Mouse (Mus musculus) Patski (cell line): ENCODE results near the gene Adcy1. TPM values are rescaled to one million over a fixed set of nuclear protein-coding genes. Genes with fewer than 3 reads are reported as not detected.

Source experiments
- ATAC-seq: fragments of 100-300 bp; one replicate; pipeline ENCODE4 v1.8.0; 2021
- CTCF ChIA-PET: fragments of 350-600 bp; sonication (Branson Sonifier 250); formaldehyde crosslinking; loops from one replicate; lab custom pipeline; 2022; ENCODE audit warnings: inconsistent platforms; lab: Charles Lee
- POLR2A ChIA-PET: fragments of 350-600 bp; sonication (Branson Sonifier 250); formaldehyde crosslinking; loops from one replicate; lab custom pipeline; 2022; ENCODE audit warnings: antibody characterized with exemption, inconsistent platforms; lab: Charles Lee
- DNase-seq: peaks from one replicate; pipeline ENCODE4 v3.0.0-alpha.2; 2011; ENCODE audit warnings: low read depth, low spot score
- H3K27me3 ChIP-seq: fragments of 371-371 bp; one replicate; pipeline ENCODE4 v1.5.1; 2021
- CTCF ChIP-seq: fragments of 100-300 bp; IDR thresholded peaks from one replicate; pipeline ENCODE4 v1.5.1; 2021
- in situ Hi-C: fragments of 300-500 bp; cut with MboI; formaldehyde crosslinking; loops from 3 replicates; pipeline ENCODE4 v1.11.1; 2018; ENCODE audit warnings: low pct_unique_long_range_greater_than_20kb, mixed read lengths
- polyA plus RNA-seq: library from polyadenylated mRNA; unstranded; gene quantifications from one replicate; pipeline ENCODE4 v1.2.3, GENCODE M21; 2021

Gene Adcy1
- polyA plus RNA-seq, 1 experiment from 2014 or later, result 18.0 TPM

GRCm38 (mm10) chr11:7169645-7170044, 106.4 kb downstream of the Adcy1 start:
- DNase-seq (no peak), ATAC-seq (no peak)
- TF ChIP-seq CTCF, result no peak
- H3K27me3 ChIP-seq, result no peaks in the 10 kb centered on the region
- ChIA-PET CTCF (no interaction called here), POLR2A (no interaction called here)
- in situ Hi-C loops, result no loop called here

- DNase-seq, result no peak
Observed at GRCm38 (mm10) chr11:7173664-7174063, 110.4 kb downstream of the Adcy1 start.

GRCm38 (mm10) chr11:7178724-7179123, 115.4 kb downstream of the Adcy1 start:
- no peak for ATAC-seq
- no peak for TF ChIP-seq CTCF
- CTCF ChIA-PET, result no interaction called here
- in situ Hi-C loops, result no loop called here
- POLR2A ChIA-PET, result no interaction called here
- DNase-seq, result no peak
- H3K27me3 ChIP-seq, result no peaks in the 10 kb centered on the region

More at GRCm38 (mm10) chr11:7173664-7174063, 110.4 kb downstream of the Adcy1 start:
- H3K27me3 ChIP-seq, result no peaks in the 10 kb centered on the region
- ChIA-PET POLR2A (no interaction called here), CTCF (no interaction called here)
- in situ Hi-C loops, result no loop called here
- TF ChIP-seq CTCF, result no peak
- no peak for ATAC-seq

DNA sequence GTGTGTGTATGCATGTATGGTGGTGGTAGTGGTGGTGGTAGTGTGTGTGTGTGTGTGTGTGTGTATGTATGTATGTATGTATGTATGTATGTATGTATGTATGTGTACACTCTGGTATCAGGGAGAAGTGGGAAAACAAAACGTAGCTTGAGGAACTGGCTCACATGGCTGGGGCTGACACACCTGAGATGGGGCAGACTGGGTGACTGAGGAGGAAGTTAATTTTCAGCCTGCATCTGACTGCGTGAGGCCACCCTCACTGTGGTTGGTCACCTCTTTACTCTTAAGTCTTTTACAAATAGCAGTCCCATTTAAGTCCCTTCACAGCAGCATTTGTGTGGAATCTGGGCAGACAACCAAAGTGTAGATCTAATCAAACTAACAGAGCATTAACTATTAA, 116.0 kb downstream of the Adcy1 start:
- ATAC-seq (no peak), DNase-seq (no peak)
- POLR2A ChIA-PET, result no interaction called here
- in situ Hi-C loops, result no loop called here
- no peaks in the 10 kb centered on the region for H3K27me3 ChIP-seq
- CTCF ChIA-PET, result no interaction called here
- TF ChIP-seq CTCF, result no peak

- POLR2A ChIA-PET, result no interaction called here
- no peaks in the 10 kb centered on the region for H3K27me3 ChIP-seq
- ATAC-seq (no peak), DNase-seq (no peak)
- in situ Hi-C loops, result no loop called here
- CTCF ChIA-PET, result no interaction called here
- TF ChIP-seq CTCF, result no peak
Observed at GRCm38 (mm10) chr11:7182409-7183042, 119.2 kb downstream of the Adcy1 start.

GRCm38 (mm10) chr11:7184420-7184819, 121.1 kb downstream of the Adcy1 start:
- ChIA-PET CTCF (no interaction called here), POLR2A (no interaction called here)
- no peak for TF ChIP-seq CTCF
- DNase-seq (no peak), ATAC-seq (no peak)
- in situ Hi-C loops, result no loop called here
- H3K27me3 ChIP-seq, result no peaks in the 10 kb centered on the region

GRCm38 (mm10) chr11:7187472-7187871, 124.2 kb downstream of the Adcy1 start:
- no peak for TF ChIP-seq CTCF
- no peaks in the 10 kb centered on the region for H3K27me3 ChIP-seq
- DNase-seq (no peak), ATAC-seq (no peak)
- CTCF ChIA-PET, result no interaction called here
- POLR2A ChIA-PET, result no interaction called here
- in situ Hi-C loops, result no loop called here

DNA sequence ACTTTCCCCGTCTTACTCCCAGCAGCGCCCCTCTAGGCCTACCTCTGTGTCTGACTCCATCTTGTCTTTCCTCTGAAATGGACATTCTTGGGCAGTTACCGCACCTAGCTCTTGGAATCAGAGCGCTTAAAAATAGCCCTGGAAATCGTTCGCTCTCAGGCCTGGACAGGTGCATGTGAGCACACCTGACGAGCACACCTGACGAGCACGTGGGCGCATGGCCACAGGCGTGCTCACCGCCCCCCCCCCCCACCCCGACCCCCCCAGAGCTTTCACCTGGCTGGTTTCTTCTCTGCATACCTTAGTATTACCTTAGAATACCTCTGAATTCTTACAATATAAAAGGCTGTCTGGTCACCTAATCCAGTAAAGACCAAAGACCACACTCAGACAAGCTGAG, 125.2 kb downstream of the Adcy1 start, which contains the start of gene Gm11985:
Gene Gm11985 (minus strand): TSS at position 101 of the 400 bp plus-strand sequence.
- DNase-seq (no peak), ATAC-seq (no peak)
- no peak for TF ChIP-seq CTCF
- ChIA-PET CTCF (no interaction called here), POLR2A (no interaction called here)
- H3K27me3 ChIP-seq, result no peaks in the 10 kb centered on the region
- in situ Hi-C loops, result no loop called here

DNA sequence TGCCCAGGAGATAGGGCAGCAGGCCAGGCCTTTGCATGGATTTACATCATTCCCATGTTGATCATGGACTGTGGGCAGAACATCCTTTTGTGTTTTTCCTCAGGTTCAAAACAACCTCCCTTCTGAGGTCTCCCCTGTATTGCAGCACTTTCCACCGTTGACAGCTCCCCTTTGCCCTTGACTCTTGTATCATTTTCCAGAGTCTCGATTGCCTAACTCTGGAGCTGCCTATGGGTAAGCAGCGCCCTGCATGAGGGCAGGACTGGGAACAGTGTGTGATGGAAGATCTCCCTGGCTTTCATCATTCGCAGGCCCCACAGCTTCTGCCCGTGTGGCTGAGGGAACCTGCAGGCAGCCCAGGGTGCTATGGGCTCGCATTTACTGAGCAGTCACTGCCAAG, 129.4 kb downstream of the Adcy1 start:
- ChIA-PET POLR2A (no interaction called here), CTCF (interaction anchor here (1.1 kb wide), 1 partner anchor 12 kb away, joined by 3 read pairs; no protein-coding TSS in a partner anchor)
- ATAC-seq (no peak), DNase-seq (no peak)
- TF ChIP-seq CTCF, result no peak
- in situ Hi-C loops, result no loop called here
- no peaks in the 10 kb centered on the region for H3K27me3 ChIP-seq

- ChIA-PET POLR2A (no interaction called here), CTCF (interaction anchor here (1.1 kb wide), 1 partner anchor 12 kb away, joined by 3 read pairs; no protein-coding TSS in a partner anchor)
- in situ Hi-C loops, result no loop called here
- ATAC-seq (no peak), DNase-seq (no peak)
- no peak for TF ChIP-seq CTCF
- H3K27me3 ChIP-seq, result no peaks in the 10 kb centered on the region
Observed at GRCm38 (mm10) chr11:7193134-7193533, 129.8 kb downstream of the Adcy1 start.

GRCm38 (mm10) chr11:7194432-7195311, 131.4 kb downstream of the Adcy1 start:
- H3K27me3 ChIP-seq, result no peaks in the 10 kb centered on the region
- no peak for TF ChIP-seq CTCF
- ATAC-seq (no peak), DNase-seq (no peak)
- in situ Hi-C loops, result no loop called here
- CTCF ChIA-PET, result interaction anchor here (0.9 to 1.0 kb wide), 2 partner anchors 16 to 33 kb away, joined by 4 read pairs; no protein-coding TSS in a partner anchor
- POLR2A ChIA-PET, result interaction anchor here (0.7 kb wide), 2 partner anchors 1264 to 1491 kb away, joined by 3 to 4 read pairs; no protein-coding TSS in a partner anchor
